Mouse (Mus musculus): ENCODE measurements at regions not wholly inside any gene's neighbourhood (a gene's known extent, or its start where the extent isn't known, plus 50 kb on each side); places are given as distances from the start of the nearest gene placed in this dataset.

GRCm38 (mm10) chr15:36931460-36931859, 76.1 kb downstream of the Zfp706 start:
- H3K27me3 ChIP-seq (replicated peaks), result no peaks in the 10 kb centered on the region
- H3K9ac ChIP-seq, result no peak overlapping the region
- no peak overlapping the region for H3K4me3 ChIP-seq
- WGBS, result 76% methylated on average over 2 of the region's 2 CpGs
- H3K4me1 ChIP-seq, result no peaks in the 10 kb centered on the region
- H3K4me2 ChIP-seq, result no peak overlapping the region
- no peaks in the 10 kb centered on the region for H3K9me3 ChIP-seq
- no peak overlapping the region for H3K27ac ChIP-seq
- no peak for ATAC-seq (replicated peaks)
- H3K36me3 ChIP-seq (replicated peaks), result no peaks in the 10 kb centered on the region

- H3K9ac ChIP-seq, result no peak overlapping the region
- H3K27ac ChIP-seq, result no peak overlapping the region
- no peaks in the 10 kb centered on the region for H3K27me3 ChIP-seq (replicated peaks)
- no peak overlapping the region for H3K4me3 ChIP-seq
- no peaks in the 10 kb centered on the region for H3K4me1 ChIP-seq
- no peak overlapping the region for H3K4me2 ChIP-seq
- H3K36me3 ChIP-seq (replicated peaks), result no peaks in the 10 kb centered on the region
- WGBS, result 83% methylated on average over 6 of the region's 6 CpGs
- ATAC-seq (replicated peaks), result no peak
- H3K9me3 ChIP-seq, result no peaks in the 10 kb centered on the region
Measured at GRCm38 (mm10) chr15:36930433-36930832, 77.1 kb downstream of the Zfp706 start.

- no peak overlapping the region for H3K9ac ChIP-seq
- ATAC-seq (replicated peaks), result no peak
- H3K27ac ChIP-seq, result no peak overlapping the region
- no peaks in the 10 kb centered on the region for H3K27me3 ChIP-seq (replicated peaks)
- 89% methylated on average over 2 of the region's 2 CpGs for WGBS
- no peak overlapping the region for H3K4me3 ChIP-seq
- H3K36me3 ChIP-seq (replicated peaks), result no peaks in the 10 kb centered on the region
- no peaks in the 10 kb centered on the region for H3K9me3 ChIP-seq
- no peaks in the 10 kb centered on the region for H3K4me1 ChIP-seq
- H3K4me2 ChIP-seq, result no peak overlapping the region
Measured at GRCm38 (mm10) chr15:36929786-36930185, 77.8 kb downstream of the Zfp706 start.

GRCm38 (mm10) chr15:36929088-36929487, 78.5 kb downstream of the Zfp706 start:
- Histone ChIP-seq H3K36me3 (replicated peaks) (no peaks in the 10 kb centered on the region), H3K4me2 (no peak overlapping the region), H3K27ac (no peak overlapping the region), H3K9me3 (no peaks in the 10 kb centered on the region), H3K9ac (no peak overlapping the region), H3K4me3 (no peak overlapping the region), H3K4me1 (no peaks in the 10 kb centered on the region), H3K27me3 (replicated peaks) (no peaks in the 10 kb centered on the region)
- ATAC-seq (replicated peaks), result no peak
- WGBS, result 93% methylated on average over 3 of the region's 3 CpGs

GRCm38 (mm10) chr15:36928678-36929077, 78.9 kb downstream of the Zfp706 start:
- no peak overlapping the region for H3K27ac ChIP-seq
- 93% methylated on average over 4 of the region's 4 CpGs for WGBS
- H3K4me3 ChIP-seq, result no peak overlapping the region
- no peaks in the 10 kb centered on the region for H3K4me1 ChIP-seq
- H3K27me3 ChIP-seq (replicated peaks), result no peaks in the 10 kb centered on the region
- H3K4me2 ChIP-seq, result no peak overlapping the region
- H3K9ac ChIP-seq, result no peak overlapping the region
- H3K36me3 ChIP-seq (replicated peaks), result no peaks in the 10 kb centered on the region
- ATAC-seq (replicated peaks), result no peak
- H3K9me3 ChIP-seq, result no peaks in the 10 kb centered on the region

- no peaks in the 10 kb centered on the region for H3K9me3 ChIP-seq
- no peak overlapping the region for H3K27ac ChIP-seq
- no peak overlapping the region for H3K9ac ChIP-seq
- H3K4me2 ChIP-seq, result no peak overlapping the region
- no peaks in the 10 kb centered on the region for H3K36me3 ChIP-seq (replicated peaks)
- no peak for ATAC-seq (replicated peaks)
- WGBS, result 68% methylated on average over 5 of the region's 5 CpGs
- no peaks in the 10 kb centered on the region for H3K27me3 ChIP-seq (replicated peaks)
- no peak overlapping the region for H3K4me3 ChIP-seq
- H3K4me1 ChIP-seq, result no peaks in the 10 kb centered on the region
Measured at GRCm38 (mm10) chr15:36927436-36927835, 80.1 kb downstream of the Zfp706 start.

GRCm38 (mm10) chr15:36924171-36924570, 83.4 kb downstream of the Zfp706 start:
- no peak overlapping the region for H3K4me2 ChIP-seq
- no peaks in the 10 kb centered on the region for H3K4me1 ChIP-seq
- WGBS, result 81% methylated on average over 6 of the region's 6 CpGs
- H3K27ac ChIP-seq, result no peak overlapping the region
- H3K36me3 ChIP-seq (replicated peaks), result no peaks in the 10 kb centered on the region
- H3K9ac ChIP-seq, result no peak overlapping the region
- no peaks in the 10 kb centered on the region for H3K9me3 ChIP-seq
- H3K27me3 ChIP-seq (replicated peaks), result no peaks in the 10 kb centered on the region
- no peak for ATAC-seq (replicated peaks)
- H3K4me3 ChIP-seq, result no peak overlapping the region

GRCm38 (mm10) chr15:36921384-36921783, 86.2 kb downstream of the Zfp706 start:
- WGBS, result 47% methylated on average over 3 of the region's 3 CpGs

GRCm38 (mm10) chr15:36920886-36921285, 86.7 kb downstream of the Zfp706 start:
- ATAC-seq (replicated peaks), result no peak
- Histone ChIP-seq H3K36me3 (replicated peaks) (no peaks in the 10 kb centered on the region), H3K9ac (no peak overlapping the region), H3K4me3 (no peak overlapping the region), H3K27me3 (replicated peaks) (no peaks in the 10 kb centered on the region), H3K4me1 (0 out of 2 replicates have a peak, but pooled peaks cover 4% of the 10 kb centered on the region), H3K9me3 (no peaks in the 10 kb centered on the region), H3K4me2 (no peak overlapping the region), H3K27ac (no peak overlapping the region)

More at GRCm38 (mm10) chr15:36921384-36921783, 86.2 kb downstream of the Zfp706 start:
- H3K9ac ChIP-seq, result no peak overlapping the region
- H3K36me3 ChIP-seq (replicated peaks), result no peaks in the 10 kb centered on the region
- H3K4me1 ChIP-seq, result 0 out of 2 replicates have a peak, but pooled peaks cover 4% of the 10 kb centered on the region
- no peak for ATAC-seq (replicated peaks)
- no peak overlapping the region for H3K4me2 ChIP-seq
- no peak overlapping the region for H3K27ac ChIP-seq
- no peak overlapping the region for H3K4me3 ChIP-seq
- H3K27me3 ChIP-seq (replicated peaks), result no peaks in the 10 kb centered on the region
- H3K9me3 ChIP-seq, result no peaks in the 10 kb centered on the region

GRCm38 (mm10) chr15:36919704-36920103, 87.9 kb downstream of the Zfp706 start:
- no peak overlapping the region for H3K27ac ChIP-seq
- ATAC-seq (replicated peaks), result no peak
- H3K4me1 ChIP-seq, result 0 out of 2 replicates have a peak, but pooled peaks cover 4% of the 10 kb centered on the region
- 92% methylated on average over 5 of the region's 5 CpGs for WGBS
- no peaks in the 10 kb centered on the region for H3K9me3 ChIP-seq
- no peak overlapping the region for H3K4me2 ChIP-seq
- H3K36me3 ChIP-seq (replicated peaks), result no peaks in the 10 kb centered on the region
- H3K27me3 ChIP-seq (replicated peaks), result no peaks in the 10 kb centered on the region
- no peak overlapping the region for H3K9ac ChIP-seq
- no peak overlapping the region for H3K4me3 ChIP-seq

GRCm38 (mm10) chr15:36919209-36919608, 88.4 kb downstream of the Zfp706 start:
- H3K9ac ChIP-seq, result no peak overlapping the region
- no peak overlapping the region for H3K4me3 ChIP-seq
- H3K4me1 ChIP-seq, result 0 out of 2 replicates have a peak, but pooled peaks cover 4% of the 10 kb centered on the region
- no peak overlapping the region for H3K4me2 ChIP-seq
- 90% methylated on average over 4 of the region's 4 CpGs for whole genome bisulfite sequencing
- no peak overlapping the region for H3K27ac ChIP-seq
- no peaks in the 10 kb centered on the region for H3K36me3 ChIP-seq (replicated peaks)
- no peaks in the 10 kb centered on the region for H3K9me3 ChIP-seq
- no peaks in the 10 kb centered on the region for H3K27me3 ChIP-seq (replicated peaks)
- no peak for ATAC-seq (replicated peaks)

- Histone ChIP-seq H3K36me3 (replicated peaks) (no peaks in the 10 kb centered on the region), H3K4me3 (no peak overlapping the region), H3K4me2 (no peak overlapping the region), H3K27ac (no peak overlapping the region), H3K9me3 (no peaks in the 10 kb centered on the region), H3K9ac (no peak overlapping the region), H3K27me3 (replicated peaks) (no peaks in the 10 kb centered on the region), H3K4me1 (0 out of 2 replicates have a peak, but pooled peaks cover 4% of the 10 kb centered on the region)
- ATAC-seq (replicated peaks), result no peak
- 76% methylated on average over 4 of the region's 4 CpGs for WGBS
Measured at GRCm38 (mm10) chr15:36916998-36917397, 90.6 kb downstream of the Zfp706 start.

- Histone ChIP-seq H3K9ac (no peak overlapping the region), H3K4me2 (no peak overlapping the region), H3K27ac (no peak overlapping the region), H3K4me3 (no peak overlapping the region), H3K36me3 (replicated peaks) (no peaks in the 10 kb centered on the region), H3K4me1 (0 out of 2 replicates have a peak, but pooled peaks cover 4% of the 10 kb centered on the region), H3K27me3 (replicated peaks) (no peaks in the 10 kb centered on the region), H3K9me3 (no peaks in the 10 kb centered on the region)
- no peak for ATAC-seq (replicated peaks)
- WGBS, result 88% methylated on average over 11 of the region's 11 CpGs
Measured at GRCm38 (mm10) chr15:36914239-36915100, 93.1 kb downstream of the Zfp706 start.

Measured in midbrain, embryonic 15.5 days (tissue).